Mouse (Mus musculus) lung, adult 18-20 months (tissue): ENCODE measurements around the gene Gm20605.
A peak's percentile ranks its signal among the peaks of the same experiment; 100 is the strongest.

Source experiments
- DNase-seq, 2 experiments: peaks; one replicate each; pipeline ENCODE4 v3.0.0; 2022; ENCODE audit warnings: mixed read lengths in 2 of 2

Gm20605 gene

GRCm38 (mm10) chr5:137652474-137652873, 23.5 kb downstream of the Gm20605 start:
- DNase-seq = peak; percentile 72 to 80

GRCm38 (mm10) chr5:137653366-137653765, 24.4 kb downstream of the Gm20605 start:
- DNase-seq = no peak

GRCm38 (mm10) chr5:137654746-137655145, 25.8 kb downstream of the Gm20605 start:
- no peak for DNase-seq

GRCm38 (mm10) chr5:137656977-137657376, 28.0 kb downstream of the Gm20605 start:
- DNase-seq = peak; percentile 73 to 84

GRCm38 (mm10) chr5:137660064-137660688, 31.2 kb downstream of the Gm20605 start:
- peak; percentile 71 to 80 for DNase-seq

GRCm38 (mm10) chr5:137663057-137663456, 34.1 kb downstream of the Gm20605 start:
- DNase-seq = no peak

- DNase-seq = no peak
Measured at GRCm38 (mm10) chr5:137668971-137669370, 40.0 kb downstream of the Gm20605 start.

- DNase-seq = no peak
Measured at GRCm38 (mm10) chr5:137670240-137670639, 41.3 kb downstream of the Gm20605 start.

- DNase-seq = peak; percentile 77 to 88
Measured at GRCm38 (mm10) chr5:137671443-137672240, 42.7 kb downstream of the Gm20605 start.

- DNase-seq = no peak
Measured at GRCm38 (mm10) chr5:137672361-137672760, 43.4 kb downstream of the Gm20605 start.

- no peak for DNase-seq
Measured at GRCm38 (mm10) chr5:137673015-137673414, 44.0 kb downstream of the Gm20605 start.

- DNase-seq = no peak
Measured at GRCm38 (mm10) chr5:137674786-137675185, 45.8 kb downstream of the Gm20605 start.

- no peak for DNase-seq
Measured at GRCm38 (mm10) chr5:137677859-137678258, 48.9 kb downstream of the Gm20605 start.

- no peak for DNase-seq
Measured at GRCm38 (mm10) chr5:137678736-137679135, 49.8 kb downstream of the Gm20605 start.

GRCm38 (mm10) chr5:137679726-137680125, 50.8 kb downstream of the Gm20605 start:
- no peak for DNase-seq

- DNase-seq = no peak
Measured at GRCm38 (mm10) chr5:137682526-137682925, 53.6 kb downstream of the Gm20605 start.

GRCm38 (mm10) chr5:137683388-137684293, 54.7 kb downstream of the Gm20605 start:
- DNase-seq = peak in 1 of 2 experiments; percentile 55

- peak; percentile 100 for DNase-seq
Measured at GRCm38 (mm10) chr5:137684294-137685123, 55.5 kb downstream of the Gm20605 start, which contains the start of gene Agfg2. Gene Agfg2 (minus strand): TSS chr5:137684726.

- DNase-seq = no peak
Measured at GRCm38 (mm10) chr5:137685653-137686052, 56.7 kb downstream of the Gm20605 start.

GRCm38 (mm10) chr5:137686127-137686790, 57.3 kb downstream of the Gm20605 start:
- no peak for DNase-seq

GRCm38 (mm10) chr5:137689974-137690373, 61.0 kb downstream of the Gm20605 start:
- no peak for DNase-seq
